Mouse (Mus musculus): ENCODE data around the gene Cdk13. TPM values are rescaled to one million over a fixed set of nuclear protein-coding genes. Genes with fewer than 3 reads are reported as not detected.
A peak's percentile ranks its signal among the peaks of the same experiment; 100 is the strongest.

The Cdk13 gene
- total RNA-seq, 2 experiments from 2014 or later: 59.3 to 64.8 TPM

- no peak for DNase-seq
- intact Hi-C loops (cut with DNase I): no loop called here
Observed at GRCm38 (mm10) chr13:17773112-17773511, 31.8 kb downstream of the Cdk13 start.

DNA sequence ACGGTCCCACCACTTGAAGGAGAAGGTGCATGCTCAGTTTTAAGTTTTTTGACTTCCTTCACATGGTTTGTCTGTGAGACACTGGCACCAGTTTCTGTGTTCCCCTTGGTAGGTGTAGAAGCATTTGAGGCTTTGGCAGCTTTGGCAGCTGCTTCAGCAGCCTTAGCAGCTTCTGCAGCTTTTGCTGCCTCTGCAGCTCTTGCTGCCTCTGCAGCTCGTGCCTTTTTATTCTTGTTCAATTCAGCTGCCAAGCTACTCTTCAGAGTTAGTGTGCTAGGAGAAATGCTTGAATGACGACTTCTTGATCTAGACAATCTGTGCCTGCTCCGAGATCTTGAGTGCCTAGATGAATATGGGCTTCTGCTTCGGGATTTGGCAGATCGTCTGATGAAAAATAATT is 32.3 kb downstream of the Cdk13 start:
- DNase-seq: no peak
- intact Hi-C loops (cut with DNase I): no loop called here

DNA sequence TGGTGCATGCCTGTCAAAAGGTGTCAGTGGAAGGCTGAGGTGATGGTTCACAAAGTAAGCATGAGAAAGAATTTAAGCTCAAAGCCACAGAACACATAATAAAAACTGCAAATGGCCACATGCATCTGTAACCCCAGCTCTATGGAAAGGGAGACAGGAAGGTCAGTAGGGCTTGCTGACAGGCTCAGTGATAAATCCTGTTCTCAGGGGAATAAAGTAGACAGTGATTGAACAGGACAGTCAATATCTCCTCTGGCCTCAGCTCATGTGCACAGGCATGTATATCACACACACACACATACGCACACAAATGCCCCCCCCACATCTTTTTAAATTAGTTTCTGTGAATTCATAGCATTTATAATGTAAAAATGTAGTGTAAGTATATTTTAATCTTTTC is 42.5 kb downstream of the Cdk13 start:
- intact Hi-C loops (cut with DNase I): no loop called here
- no peak for DNase-seq

- DNase-seq: no peak
- intact Hi-C loops (cut with DNase I): no loop called here
Observed at GRCm38 (mm10) chr13:17754997-17755396, 49.9 kb downstream of the Cdk13 start.

DNA sequence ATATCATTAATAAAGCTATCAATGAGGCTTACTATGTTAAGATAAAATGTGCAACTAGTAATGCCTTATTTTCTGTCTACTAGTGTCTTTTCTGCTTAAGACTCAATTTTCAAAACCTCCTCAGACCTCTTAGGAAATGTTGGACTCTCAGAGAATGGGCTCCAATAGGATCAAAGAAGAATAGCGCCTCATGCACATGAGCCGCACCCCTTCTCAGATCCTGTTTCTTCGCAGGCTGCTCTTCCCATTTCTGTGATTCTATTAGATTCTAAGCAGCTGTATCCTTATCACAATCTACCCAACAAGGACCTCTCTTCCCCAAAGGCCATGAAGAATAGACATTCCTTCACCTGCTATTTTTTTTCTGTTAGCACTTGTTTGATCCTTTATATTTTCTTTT is 76.1 kb downstream of the Cdk13 start:
- DNase-seq: no peak
- intact Hi-C loops (cut with DNase I): no loop called here

DNA sequence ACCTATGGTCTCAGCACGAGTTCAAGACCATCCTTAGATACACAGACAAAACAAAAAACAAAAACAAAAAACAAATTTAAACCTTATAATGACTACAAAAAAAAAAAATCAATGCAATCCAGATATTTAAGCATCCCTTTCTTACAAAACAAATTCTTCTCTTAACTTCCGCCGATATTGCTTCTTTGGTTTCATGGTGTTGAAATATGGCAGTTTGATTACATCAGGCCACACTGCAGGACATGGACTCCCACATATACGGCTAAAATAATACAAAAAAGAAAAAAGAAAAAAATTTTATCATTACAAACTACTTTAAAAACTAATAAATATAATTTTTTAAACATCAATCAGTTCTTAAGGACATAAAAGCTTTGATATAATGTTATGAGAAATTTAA is 77.0 kb downstream of the Cdk13 start:
- DNase-seq: no peak
- intact Hi-C loops (cut with DNase I): no loop called here

- intact Hi-C loops (cut with DNase I): no loop called here
- no peak for DNase-seq
Observed at GRCm38 (mm10) chr13:17717357-17717756, 87.5 kb downstream of the Cdk13 start.

- intact Hi-C loops (cut with DNase I): no loop called here
- no peak for DNase-seq
Observed at GRCm38 (mm10) chr13:17708784-17709311, 96.0 kb downstream of the Cdk13 start.

DNA sequence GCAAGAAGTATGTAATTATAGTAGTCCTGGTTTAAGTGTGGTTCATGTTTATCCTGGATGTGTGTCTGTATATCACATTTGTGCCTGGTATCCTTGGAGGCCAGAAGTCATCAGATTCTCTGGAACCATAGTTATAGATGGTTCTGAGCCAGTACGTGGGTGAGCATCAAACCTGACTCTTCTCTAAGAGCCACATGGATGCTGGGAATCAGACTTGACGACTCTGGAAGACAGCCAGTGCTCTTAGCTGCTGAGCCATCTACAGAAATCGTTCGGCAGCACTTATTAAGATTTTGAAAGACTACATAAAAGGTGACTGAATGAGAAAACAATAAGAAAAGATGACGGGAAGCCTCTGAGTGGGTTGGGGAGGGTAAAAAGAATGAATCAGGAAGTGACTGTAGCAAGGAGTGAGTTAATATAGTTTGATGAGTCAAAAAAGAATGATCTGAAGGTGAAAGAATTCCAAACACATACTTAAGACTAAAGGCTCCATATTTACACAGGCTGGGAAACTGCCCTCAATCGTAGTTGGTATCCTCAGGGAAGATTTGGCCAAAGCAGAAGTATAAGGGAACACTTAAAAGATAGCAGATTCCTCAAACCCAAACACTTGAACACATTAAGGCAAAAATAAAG is 99.6 kb downstream of the Cdk13 start:
- no peak for DNase-seq
- intact Hi-C loops (cut with DNase I): no loop called here

GRCm38 (mm10) chr13:17702311-17702710 is 102.6 kb downstream of the Cdk13 start:
- intact Hi-C loops (cut with DNase I): no loop called here
- no peak for DNase-seq

- intact Hi-C loops (cut with DNase I): no loop called here
Observed at GRCm38 (mm10) chr13:17701322-17701721, 103.6 kb downstream of the Cdk13 start.

DNA sequence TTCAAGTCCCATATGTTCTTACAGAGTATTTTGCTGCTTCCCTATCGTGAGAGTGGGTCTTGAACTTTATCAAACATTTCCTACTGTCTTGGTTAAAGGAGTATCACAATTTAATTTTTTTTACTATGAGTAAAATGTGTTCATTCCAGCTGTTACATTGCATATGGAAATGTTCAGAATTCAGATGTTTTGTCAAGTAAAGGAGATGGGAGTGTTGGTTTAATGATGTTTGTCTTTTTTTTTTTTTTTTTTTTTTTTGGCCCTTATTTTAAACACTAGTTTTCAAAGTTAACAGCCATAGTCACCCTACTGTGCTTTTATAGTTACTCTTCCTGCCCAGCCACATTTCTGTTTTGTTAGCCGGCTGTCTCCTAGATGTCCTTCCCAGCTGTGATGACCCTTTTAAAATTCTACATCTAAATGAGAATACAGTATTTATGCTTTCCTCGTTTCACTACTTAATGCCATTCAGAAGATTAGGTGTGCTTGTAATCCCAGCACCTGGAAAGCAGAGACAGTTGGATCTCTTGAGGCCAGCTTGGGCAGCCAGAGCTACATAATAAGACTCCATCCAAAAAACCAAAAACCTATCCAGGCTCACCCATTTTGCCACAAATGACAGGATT is 104.7 kb downstream of the Cdk13 start:
- DNase-seq: no peak
- intact Hi-C loops (cut with DNase I): no loop called here

More at GRCm38 (mm10) chr13:17701322-17701721, 103.6 kb downstream of the Cdk13 start:
- DNase-seq: no peak

- DNase-seq: no peak
- intact Hi-C loops (cut with DNase I): no loop called here
Observed at GRCm38 (mm10) chr13:17695898-17696580, 108.9 kb downstream of the Cdk13 start.

DNA sequence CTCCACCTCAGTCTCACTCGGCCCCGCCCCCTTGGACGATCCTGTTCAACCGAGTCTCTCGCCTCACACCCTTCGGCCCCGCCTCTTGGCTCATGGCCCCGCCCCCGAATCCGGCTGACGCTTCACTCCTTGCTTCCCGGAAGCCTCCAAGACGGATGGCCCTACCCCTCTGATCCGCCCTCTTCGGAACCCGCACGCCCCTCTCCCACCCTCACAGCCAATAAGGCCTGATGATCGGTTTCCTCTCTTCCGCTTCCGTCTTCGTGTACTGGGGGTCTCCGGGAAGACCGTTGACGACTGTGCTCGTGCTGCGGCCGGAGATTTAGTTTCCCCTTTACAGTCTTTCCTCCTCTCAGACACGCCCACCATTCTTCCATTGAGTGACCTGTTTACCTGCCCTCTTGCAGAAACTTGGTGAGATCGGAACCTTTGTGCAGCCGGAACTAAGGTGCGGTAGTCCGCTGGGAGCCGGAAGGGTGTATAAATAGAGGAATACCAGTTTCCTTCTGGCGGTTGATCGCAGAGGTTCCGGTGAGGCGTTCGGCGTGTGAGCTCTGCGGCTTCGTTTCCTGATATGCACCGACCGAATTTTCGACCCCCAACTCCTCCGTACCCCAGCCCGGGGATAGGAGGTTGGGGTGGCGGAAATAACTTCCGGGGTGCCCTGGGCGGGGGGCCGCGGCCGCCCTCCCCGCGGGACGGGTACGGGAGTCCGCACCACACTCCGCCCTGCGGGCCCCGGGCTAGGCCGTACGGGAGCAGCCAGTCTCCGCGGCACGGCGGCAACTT is 109.8 kb downstream of the Cdk13 start, which contains the start of the genes Mplkip and Sugct:
Mplkip (plus strand) TSS at position 282 of the 789 bp plus-strand sequence.
Sugct (minus strand) TSS at position 643 of the 789 bp plus-strand sequence.
- intact Hi-C loops (cut with DNase I): no loop called here
- DNase-seq: peak; percentile 100

- intact Hi-C loops (cut with DNase I): no loop called here
- DNase-seq: no peak
Observed at GRCm38 (mm10) chr13:17694414-17694813, 110.5 kb downstream of the Cdk13 start.

DNA sequence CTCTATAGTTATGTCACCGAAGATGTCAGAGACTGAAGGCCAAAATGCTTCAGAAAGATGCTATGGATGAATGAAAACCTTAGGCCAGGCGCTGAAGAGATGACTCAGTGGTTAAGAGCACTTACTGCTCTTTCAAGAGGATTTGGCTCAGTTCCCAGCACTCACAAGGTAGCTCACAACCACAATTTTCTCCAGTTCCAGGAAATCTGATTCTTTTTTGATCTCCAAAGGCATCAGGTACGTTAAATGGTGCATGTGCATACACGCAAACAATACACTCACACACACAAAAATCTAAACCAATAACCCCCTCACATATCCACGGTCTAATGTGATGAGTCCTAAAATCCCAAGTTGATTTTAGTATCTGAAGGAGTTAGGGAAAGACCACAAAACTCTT is 111.1 kb downstream of the Cdk13 start:
- intact Hi-C loops (cut with DNase I): no loop called here

DNA sequence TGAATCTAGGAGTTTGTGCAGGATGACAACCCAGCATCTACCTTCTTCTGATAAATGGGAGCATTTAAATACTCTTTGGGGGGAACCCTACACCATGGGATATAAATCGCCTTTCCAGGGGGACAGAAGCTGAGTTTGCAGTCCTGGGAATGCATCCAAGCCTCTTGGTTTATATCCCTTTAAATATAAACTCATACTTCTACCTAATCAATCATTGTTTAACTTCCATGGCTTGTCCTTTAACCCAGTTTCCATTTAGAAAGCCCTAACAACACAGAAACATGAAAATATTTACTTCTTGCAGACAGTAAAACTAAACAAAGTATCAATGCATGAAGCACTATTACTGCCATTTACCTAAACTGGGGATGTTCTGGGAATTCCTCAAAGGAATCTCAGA is 113.5 kb downstream of the Cdk13 start:
- DNase-seq: no peak
- intact Hi-C loops (cut with DNase I): no loop called here

More for the DNA sequence above, 111.1 kb downstream of the Cdk13 start:
- DNase-seq: no peak

- DNase-seq: no peak
- intact Hi-C loops (cut with DNase I): no loop called here
Observed at GRCm38 (mm10) chr13:17690686-17691085, 114.2 kb downstream of the Cdk13 start.

DNA sequence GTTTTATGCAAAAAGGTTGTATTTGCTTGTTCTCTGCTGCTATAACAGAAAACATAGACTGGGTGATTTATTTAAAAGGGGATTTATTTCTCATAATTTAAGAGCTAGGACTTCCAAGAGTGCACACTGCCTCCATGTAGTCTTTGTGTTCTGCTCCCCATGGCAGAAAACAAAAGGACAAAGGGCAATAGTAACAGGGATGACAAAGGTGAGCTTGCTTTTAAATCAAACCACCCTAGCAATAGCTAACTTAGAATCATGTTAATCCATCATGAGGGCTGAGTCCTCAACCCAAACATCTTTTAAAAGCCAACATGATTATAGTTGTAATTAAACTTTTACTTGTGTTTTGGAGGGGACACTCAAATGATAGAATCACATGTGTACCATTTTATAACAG is 115.4 kb downstream of the Cdk13 start:
- intact Hi-C loops (cut with DNase I): no loop called here
- DNase-seq: no peak

- DNase-seq: no peak
- intact Hi-C loops (cut with DNase I): no loop called here
Observed at GRCm38 (mm10) chr13:17671122-17671521, 133.8 kb downstream of the Cdk13 start.

GRCm38 (mm10) chr13:17667380-17667779 is 137.5 kb downstream of the Cdk13 start:
- no peak for DNase-seq
- intact Hi-C loops (cut with DNase I): no loop called here

All from left cerebral cortex, postnatal 4 days (tissue).